Mouse (Mus musculus) urinary bladder, postnatal 10 days (tissue): ENCODE results near the gene Acsl6.
"Not testable (repeated sequence)": the region's sequence is repeated elsewhere in the genome, so short reads cannot be mapped to it uniquely, and the experiment has no call there.

Source experiments
- DNase-seq: peaks from one replicate; pipeline ENCODE4 v3.0.0; 2022; ENCODE audit warnings: low spot score

Gene Acsl6

DNA sequence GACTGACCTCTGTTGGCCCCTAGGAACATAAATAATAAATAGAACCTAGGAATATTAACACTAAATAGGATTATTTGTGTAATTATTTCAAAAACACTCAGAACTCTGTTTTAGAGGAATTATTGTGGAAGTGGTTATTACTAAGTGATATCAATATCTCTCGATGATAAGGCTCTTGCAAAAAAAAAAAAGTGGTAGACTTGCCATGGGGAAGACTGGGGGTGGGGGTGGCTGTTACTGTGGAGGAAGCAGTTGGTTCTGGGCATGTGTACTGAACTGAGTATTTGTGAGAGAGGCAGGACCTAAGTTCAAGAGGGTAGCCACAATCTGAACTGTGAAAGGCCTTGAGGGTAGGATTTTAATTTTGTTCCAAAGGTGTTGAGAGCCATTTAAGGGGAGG is 93.1 kb downstream of the Acsl6 start:
- DNase-seq: no peak

DNA sequence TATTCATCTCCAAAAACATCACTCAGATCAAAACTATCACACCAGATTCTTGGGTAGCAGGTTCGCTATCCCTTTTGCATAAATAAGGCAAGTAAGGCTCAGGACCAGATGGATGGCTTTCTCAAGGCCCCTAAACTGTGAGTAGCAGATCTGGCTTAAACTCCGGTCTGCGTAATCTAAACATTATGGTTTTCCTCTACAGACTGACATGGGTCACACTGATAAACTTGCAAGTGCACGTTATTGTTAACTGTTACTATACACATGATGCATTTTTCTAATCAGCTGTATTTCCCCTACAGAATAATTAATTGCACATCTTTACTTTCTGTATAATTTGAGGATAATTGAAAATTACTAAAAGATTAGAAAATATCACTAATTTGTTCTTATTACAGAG is 94.5 kb downstream of the Acsl6 start:
- no peak for DNase-seq

DNA sequence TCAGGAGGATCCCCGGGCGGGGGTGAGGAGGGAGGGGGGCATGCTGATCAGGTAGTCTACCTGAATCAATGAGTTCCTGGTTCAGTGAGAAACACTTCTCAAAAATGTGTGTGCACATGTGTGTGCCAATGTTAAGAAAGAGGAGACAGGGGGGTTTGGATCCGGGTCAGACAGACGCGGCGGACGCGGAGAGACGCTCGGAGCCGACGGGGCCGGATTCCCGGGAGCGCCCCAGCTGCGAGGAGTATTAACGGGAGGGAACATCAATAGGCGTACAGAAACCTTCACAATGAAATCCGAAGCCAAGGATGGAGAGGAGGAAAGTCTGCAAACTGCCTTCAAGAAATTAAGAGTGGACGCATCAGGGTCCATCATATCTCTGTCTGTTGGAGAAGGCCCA is 97.2 kb downstream of the Acsl6 start:
- DNase-seq: not testable (repeated sequence)

DNA sequence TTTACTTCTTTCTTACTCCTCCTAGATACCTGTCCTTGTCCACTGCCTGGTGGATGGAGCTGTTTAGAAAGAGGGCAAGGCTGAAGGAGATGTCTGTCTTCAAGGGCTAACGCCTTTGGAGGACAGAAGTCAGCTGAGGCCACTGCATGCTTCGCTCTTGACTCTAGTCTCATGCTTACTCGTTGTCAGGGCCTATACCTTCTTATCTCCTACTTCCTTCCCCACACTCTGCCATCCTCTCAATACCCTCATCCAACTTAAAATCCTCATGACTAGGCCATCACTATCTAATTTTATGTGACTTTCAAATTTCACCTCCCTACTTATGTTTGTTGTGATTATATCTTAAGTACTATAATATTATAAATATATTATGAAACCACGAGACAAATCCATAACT is 101.3 kb downstream of the Acsl6 start:
- no peak for DNase-seq

DNA sequence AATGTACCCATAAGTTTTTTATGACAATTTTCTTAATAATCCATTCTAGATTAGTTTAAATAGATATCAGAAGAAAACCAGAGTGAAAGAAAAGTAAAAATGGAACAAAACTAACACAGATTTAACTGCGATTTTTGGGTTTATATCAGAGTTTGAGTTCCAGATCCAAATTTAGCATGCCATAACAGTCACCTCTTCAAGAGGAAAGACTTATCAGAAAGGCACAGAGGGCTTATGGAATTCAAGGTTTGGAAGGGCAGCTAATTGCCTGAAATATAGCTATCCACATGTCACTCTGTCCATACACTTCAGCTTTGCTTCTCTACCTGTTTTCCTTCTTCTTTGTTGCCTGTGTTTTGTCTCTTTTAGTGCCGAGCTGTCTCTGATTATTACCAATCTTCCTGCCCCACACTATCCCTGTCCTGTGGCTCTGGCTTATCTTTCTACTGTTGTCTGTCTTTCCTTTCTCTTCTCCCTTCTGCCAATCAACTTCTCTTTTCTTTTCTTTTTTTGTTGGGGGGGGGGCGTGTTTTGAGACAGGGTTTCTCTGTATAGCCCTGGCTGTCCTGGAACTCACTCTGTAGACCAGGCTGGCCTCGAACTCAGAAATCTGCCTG is 103.4 kb downstream of the Acsl6 start:
- no peak for DNase-seq

DNA sequence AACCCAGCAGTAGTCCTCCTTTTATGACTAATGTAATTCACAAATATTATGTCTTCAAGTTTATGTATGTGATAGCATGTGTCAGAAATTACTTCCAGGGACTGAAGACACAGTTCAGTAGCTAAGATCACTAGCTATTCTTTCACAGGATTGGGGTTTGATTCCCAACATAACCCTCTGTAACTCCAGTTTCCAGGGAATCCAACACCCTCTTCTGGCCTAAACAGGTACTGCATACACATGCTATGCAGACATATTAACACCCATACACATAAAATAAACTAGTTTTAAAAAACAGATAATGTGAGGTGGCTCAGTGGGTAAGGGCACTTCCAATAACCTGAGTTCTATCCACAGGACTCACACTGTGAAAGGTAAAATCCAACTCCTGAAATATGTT is 107.0 kb downstream of the Acsl6 start:
- no peak for DNase-seq

DNA sequence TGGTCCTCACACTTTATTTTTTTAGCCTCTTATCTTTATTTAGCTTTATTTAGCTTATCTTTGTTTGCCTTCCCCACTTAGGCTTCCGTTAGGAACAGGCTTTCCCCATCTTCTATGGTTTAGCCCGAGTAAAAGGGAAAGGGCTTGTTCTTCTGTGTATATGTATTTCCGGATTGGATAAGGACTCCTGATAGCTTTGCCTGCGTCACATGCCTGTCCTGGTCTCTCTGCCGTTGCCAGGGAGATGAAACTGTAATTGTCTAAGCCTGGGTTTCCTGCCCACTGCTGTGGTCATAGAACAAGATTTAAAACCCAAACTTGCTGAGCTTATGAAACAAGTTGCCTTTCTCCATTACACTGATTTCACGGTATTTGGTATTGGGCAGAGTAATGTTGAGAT is 109.4 kb downstream of the Acsl6 start:
- no peak for DNase-seq
